Mouse (Mus musculus) spleen, adult 2 months (tissue): ENCODE results near the gene B3gntl1.

ENCODE experiments used
- CTCF ChIP-seq: fragments of 200-500 bp; IDR thresholded peaks from 2 replicates; pipeline ENCODE4 v1.5.1; 2011; ENCODE audit warnings: mild to moderate bottlenecking, inconsistent platforms; ENCODE audit not compliant: insufficient read depth, insufficient read length, insufficient replicate concordance; ENCODE audit errors: extremely low read depth
- POLR2A ChIP-seq: fragments of 200-500 bp; IDR thresholded peaks from 2 replicates; pipeline ENCODE4 v1.6.1; 2011; ENCODE audit warnings: low read depth, low read length, inconsistent platforms

- TF ChIP-seq CTCF (no peak), POLR2A (no peak)
These were observed 17.7 kb downstream of the B3gntl1 start for GRCm38 (mm10) chr11:121655166-121655806.
